Mouse (Mus musculus) neural tube, embryonic 14.5 days (tissue): ENCODE data around the gene Thy1. TPM values are rescaled to one million over a fixed set of nuclear protein-coding genes. Genes with fewer than 3 reads are reported as not detected.

Experiments
- ATAC-seq: fragments of 200-750 bp; cut with Nextera tagmentation; 2 replicates; pipeline ENCODE4 v1.8.0; 2017; ENCODE audit warnings: low read depth, mild to moderate bottlenecking, moderate TSS enrichment, moderate library complexity
- H3K27ac ChIP-seq: fragments of 300-500 bp; sonication (generic); 2 replicates; pipeline ENCODE4 v1.5.1; 2014; ENCODE audit warnings: low read depth, mild to moderate bottlenecking, control low read depth, low read length, moderate library complexity, mixed read lengths
- H3K27me3 ChIP-seq: fragments of 300-500 bp; sonication (generic); 2 replicates; pipeline ENCODE4 v1.6.1; 2014; ENCODE audit warnings: low read length; ENCODE audit not compliant: control insufficient read depth, insufficient read depth
- H3K36me3 ChIP-seq: fragments of 300-500 bp; sonication (generic); 2 replicates; pipeline ENCODE4 v1.6.1; 2014; ENCODE audit warnings: low read length, mixed read lengths; ENCODE audit not compliant: control insufficient read depth, insufficient read depth
- H3K4me1 ChIP-seq: fragments of 300-500 bp; sonication (generic); 2 replicates; pipeline ENCODE4 v1.6.1; 2014; ENCODE audit warnings: low read length; ENCODE audit not compliant: control insufficient read depth, insufficient read depth
- H3K4me2 ChIP-seq: fragments of 300-500 bp; sonication (generic); 2 replicates; pipeline ENCODE4 v1.6.1; 2014; ENCODE audit warnings: mild to moderate bottlenecking, low read depth, low read length, control low read depth
- H3K4me3 ChIP-seq: fragments of 300-500 bp; sonication (generic); 2 replicates; pipeline ENCODE4 v1.5.1; 2014; ENCODE audit warnings: low read depth, low read length, control low read depth, mixed read lengths
- H3K9ac ChIP-seq: fragments of 300-500 bp; sonication (generic); replicated peaks from 2 replicates; pipeline ENCODE4 v1.6.1; 2014; ENCODE audit warnings: low read depth, mild to moderate bottlenecking, control low read depth, low read length, mixed read lengths
- H3K9me3 ChIP-seq: fragments of 300-500 bp; sonication (generic); 2 replicates; pipeline ENCODE4 v1.6.1; 2016; ENCODE audit warnings: low read length; ENCODE audit not compliant: control insufficient read depth
- WGBS: fragments of 180-500 bp; shearing (Covaris S2); extraction: QIAGEN DNeasy Blood & Tissue Kit; methylation state at CpG from one replicate; pipeline ENCODE4 v1.1.7; 2014; 5-methylcytosine and 5-hydroxymethylcytosine counted together
- polyA plus RNA-seq: library from polyadenylated mRNA; unstranded; fragments of >200 nt; fragmentation: Nextera tagmentation; extraction: Ambion mirVana; gene quantifications from 2 replicates; pipeline ENCODE4 v1.2.1, GENCODE M21; 2014

The Thy1 gene
- polyA plus RNA-seq, 1 experiment from 2014 or later, result 11.6 TPM

GRCm38 (mm10) chr9:44044426-44045157 lies 1.4 kb downstream of the Thy1 start:
- Histone ChIP-seq H3K36me3 (no peaks in the 10 kb centered on the region), H3K9ac (no peak overlapping the region), H3K4me1 (peaks cover 9% of the 10 kb centered on the region), H3K27ac (no peak overlapping the region), H3K27me3 (peaks cover 19% of the 10 kb centered on the region), H3K4me2 (no peak overlapping the region), H3K4me3 (no peak overlapping the region), H3K9me3 (no peaks in the 10 kb centered on the region)
- 45% methylated on average over 14 of the region's 14 CpGs for WGBS
- no peak for ATAC-seq

- no peak overlapping the region for H3K9ac ChIP-seq
- ATAC-seq, result no peak
- H3K27me3 ChIP-seq, result peaks cover 19% of the 10 kb centered on the region
Measured at GRCm38 (mm10) chr9:44045158-44045883, 2.1 kb downstream of the Thy1 start.

GRCm38 (mm10) chr9:44045884-44046272 lies 2.7 kb downstream of the Thy1 start:
- ATAC-seq, result no peak
- Histone ChIP-seq H3K36me3 (no peaks in the 10 kb centered on the region), H3K4me1 (peaks cover 9% of the 10 kb centered on the region), H3K4me2 (no peak overlapping the region), H3K9ac (no peak overlapping the region), H3K27me3 (peaks cover 19% of the 10 kb centered on the region), H3K4me3 (no peak overlapping the region), H3K27ac (no peak overlapping the region), H3K9me3 (no peaks in the 10 kb centered on the region)
- 85% methylated on average over 5 of the region's 5 CpGs for WGBS

More at GRCm38 (mm10) chr9:44045158-44045883, 2.1 kb downstream of the Thy1 start:
- Histone ChIP-seq H3K4me3 (no peak overlapping the region), H3K4me2 (no peak overlapping the region), H3K36me3 (no peaks in the 10 kb centered on the region), H3K4me1 (peaks cover 9% of the 10 kb centered on the region), H3K27ac (no peak overlapping the region), H3K9me3 (no peaks in the 10 kb centered on the region)
- WGBS, result 82% methylated on average over 3 of the region's 3 CpGs

GRCm38 (mm10) chr9:44046426-44046825 lies 3.2 kb downstream of the Thy1 start:
- Histone ChIP-seq H3K4me2 (no peak overlapping the region), H3K9ac (no peak overlapping the region), H3K27me3 (peaks cover 19% of the 10 kb centered on the region), H3K27ac (no peak overlapping the region), H3K36me3 (no peaks in the 10 kb centered on the region), H3K4me1 (peaks cover 9% of the 10 kb centered on the region), H3K4me3 (no peak overlapping the region), H3K9me3 (no peaks in the 10 kb centered on the region)
- no peak for ATAC-seq
- 90% methylated on average over 12 of the region's 12 CpGs for WGBS

GRCm38 (mm10) chr9:44047071-44047470 lies 3.9 kb downstream of the Thy1 start:
- 84% methylated on average over 6 of the region's 6 CpGs for WGBS
- Histone ChIP-seq H3K4me3 (no peak overlapping the region), H3K36me3 (no peaks in the 10 kb centered on the region), H3K27ac (no peak overlapping the region), H3K9me3 (no peaks in the 10 kb centered on the region), H3K4me1 (peaks cover 9% of the 10 kb centered on the region), H3K4me2 (no peak overlapping the region), H3K9ac (no peak overlapping the region), H3K27me3 (peaks cover 18% of the 10 kb centered on the region)
- ATAC-seq, result no peak

- ATAC-seq, result no peak
- Histone ChIP-seq H3K27me3 (peaks cover 16% of the 10 kb centered on the region), H3K36me3 (no peaks in the 10 kb centered on the region), H3K9me3 (no peaks in the 10 kb centered on the region), H3K9ac (no peak overlapping the region), H3K27ac (no peak overlapping the region), H3K4me2 (no peak overlapping the region), H3K4me1 (peaks cover 9% of the 10 kb centered on the region), H3K4me3 (no peak overlapping the region)
- WGBS, result 77% methylated on average over 14 of the region's 14 CpGs
Measured at GRCm38 (mm10) chr9:44047571-44048490, 4.6 kb downstream of the Thy1 start.

- 84% methylated on average over 15 of the region's 15 CpGs for WGBS
Measured at GRCm38 (mm10) chr9:44048541-44049380, 5.6 kb downstream of the Thy1 start.

GRCm38 (mm10) chr9:44049381-44050165 lies 6.4 kb downstream of the Thy1 start:
- 90% methylated on average over 8 of the region's 8 CpGs for WGBS
- H3K9me3 ChIP-seq, result no peaks in the 10 kb centered on the region
- H3K27me3 ChIP-seq, result peaks cover 5% of the 10 kb centered on the region
- no peak overlapping the region for H3K9ac ChIP-seq
- H3K36me3 ChIP-seq, result no peaks in the 10 kb centered on the region
- no peak overlapping the region for H3K4me3 ChIP-seq
- H3K4me1 ChIP-seq, result no peaks in the 10 kb centered on the region
- no peak overlapping the region for H3K27ac ChIP-seq
- no peak overlapping the region for H3K4me2 ChIP-seq
- no peak for ATAC-seq

More at GRCm38 (mm10) chr9:44048541-44049380, 5.6 kb downstream of the Thy1 start:
- Histone ChIP-seq H3K36me3 (no peaks in the 10 kb centered on the region), H3K9me3 (no peaks in the 10 kb centered on the region), H3K4me3 (no peak overlapping the region), H3K4me1 (0 out of 2 replicates have a peak, but pooled peaks cover 2% of the 10 kb centered on the region), H3K4me2 (no peak overlapping the region), H3K27ac (no peak overlapping the region), H3K27me3 (peaks cover 13% of the 10 kb centered on the region), H3K9ac (no peak overlapping the region)
- ATAC-seq, result no peak
